Mouse (Mus musculus) midbrain, postnatal 0 days (tissue): ENCODE results near the gene Sfrp2. TPM values are rescaled to one million over a fixed set of nuclear protein-coding genes. Genes with fewer than 3 reads are reported as not detected.

Source experiments
- ATAC-seq: fragments of 200-750 bp; cut with Nextera tagmentation; 2 replicates; pipeline ENCODE4 v1.8.0; 2017; ENCODE audit warnings: moderate number of reproducible peaks, mild to moderate bottlenecking, moderate TSS enrichment, moderate library complexity; ENCODE audit not compliant: low FRiP score
- DNase-seq: peaks from one replicate; pipeline ENCODE4 v3.0.0-alpha.2; 2015; ENCODE audit warnings: low spot score
- H3K27ac ChIP-seq: fragments of 300-500 bp; sonication (generic); 2 replicates; pipeline ENCODE4 v1.5.1; 2014; ENCODE audit warnings: low read depth, mild to moderate bottlenecking, low read length, mixed read lengths
- H3K27me3 ChIP-seq: fragments of 300-500 bp; sonication (generic); 2 replicates; pipeline ENCODE4 v1.6.1; 2014; ENCODE audit warnings: low read length, control low read depth, mixed read lengths; ENCODE audit not compliant: insufficient read depth
- H3K36me3 ChIP-seq: fragments of 300-500 bp; sonication (generic); 2 replicates; pipeline ENCODE4 v1.6.1; 2014; ENCODE audit warnings: low read length, control low read depth, mixed read lengths; ENCODE audit not compliant: insufficient read depth
- H3K4me1 ChIP-seq: fragments of 300-500 bp; sonication (generic); 2 replicates; pipeline ENCODE4 v1.6.1; 2014; ENCODE audit warnings: mild to moderate bottlenecking, control low read depth, antibody characterized with exemption, low read length, mixed read lengths; ENCODE audit not compliant: insufficient read depth
- H3K4me2 ChIP-seq: fragments of 300-500 bp; sonication (generic); 2 replicates; pipeline ENCODE4 v1.6.1; 2014; ENCODE audit warnings: low read depth, mild to moderate bottlenecking, low read length, mixed read lengths; ENCODE audit not compliant: poor library complexity, severe bottlenecking
- H3K4me3 ChIP-seq: fragments of 300-500 bp; sonication (generic); 2 replicates; pipeline ENCODE4 v1.5.1; 2014; ENCODE audit warnings: low read depth, mild to moderate bottlenecking, low read length, moderate library complexity
- H3K9ac ChIP-seq: fragments of 300-500 bp; sonication (generic); replicated peaks from 2 replicates; pipeline ENCODE4 v1.6.1; 2014; ENCODE audit warnings: mild to moderate bottlenecking, low read length, moderate library complexity, mixed read lengths; ENCODE audit not compliant: poor library complexity, severe bottlenecking
- H3K9me3 ChIP-seq: fragments of 300-500 bp; sonication (generic); 2 replicates; pipeline ENCODE4 v1.6.1; 2016; ENCODE audit warnings: low read length, control low read depth
- CTCF ChIP-seq: IDR thresholded peaks from 2 replicates; pipeline ENCODE4 v1.5.1; 2016; ENCODE audit warnings: antibody characterized with exemption, mild to moderate bottlenecking
- WGBS: fragments of 180-500 bp; shearing (Covaris S2); extraction: QIAGEN DNeasy Blood & Tissue Kit; methylation state at CpG from one replicate; pipeline ENCODE4 v1.1.7; 2014; 5-methylcytosine and 5-hydroxymethylcytosine counted together
- polyA plus RNA-seq: library from polyadenylated mRNA; unstranded; fragments of >200 nt; fragmentation: Nextera tagmentation; extraction: Ambion mirVana; gene quantifications from 2 replicates; pipeline ENCODE4 v1.2.1, GENCODE M21; 2015
- total RNA-seq: library from RNA; depleted of rRNA; stranded (reverse); fragments of >200 nt; gene quantifications from 2 replicates; pipeline ENCODE4 v1.2.3, GENCODE M21; 2014

The Sfrp2 gene
- total and polyA plus RNA-seq, 2 experiments from 2014 or later, result 34.1 to 70.0 TPM

GRCm38 (mm10) chr3:83789651-83790451 is 23.7 kb downstream of the Sfrp2 start:
- H3K9me3 ChIP-seq, result no peaks in the 10 kb centered on the region
- no peaks in the 10 kb centered on the region for H3K4me1 ChIP-seq
- H3K36me3 ChIP-seq, result no peaks in the 10 kb centered on the region
- peak overlapping the region; percentile 66 for H3K9ac ChIP-seq
- ATAC-seq (peak; percentile 65), DNase-seq (peak; percentile 51)
- H3K4me2 ChIP-seq, result peak overlapping the region; percentile 94
- peak overlapping the region; percentile 65 for H3K4me3 ChIP-seq
- H3K27ac ChIP-seq, result no peak overlapping the region
- peak; percentile 51 for TF ChIP-seq CTCF
- 2% methylated on average over 40 of the region's 44 CpGs for WGBS
- H3K27me3 ChIP-seq, result no peaks in the 10 kb centered on the region

GRCm38 (mm10) chr3:83791444-83791843 is 25.3 kb downstream of the Sfrp2 start:
- Histone ChIP-seq H3K9ac (no peak overlapping the region), H3K27ac (no peak overlapping the region), H3K27me3 (no peaks in the 10 kb centered on the region), H3K36me3 (no peaks in the 10 kb centered on the region), H3K4me3 (no peak overlapping the region), H3K4me2 (no peak overlapping the region), H3K4me1 (no peaks in the 10 kb centered on the region), H3K9me3 (no peaks in the 10 kb centered on the region)
- DNase-seq, result no peak
- WGBS, result 58% methylated on average over 3 of the region's 3 CpGs
- TF ChIP-seq CTCF, result no peak
- ATAC-seq, result no peak

- Histone ChIP-seq H3K4me2 (no peak overlapping the region), H3K27me3 (no peaks in the 10 kb centered on the region), H3K36me3 (no peaks in the 10 kb centered on the region), H3K4me1 (no peaks in the 10 kb centered on the region), H3K9ac (no peak overlapping the region), H3K9me3 (no peaks in the 10 kb centered on the region), H3K27ac (no peak overlapping the region), H3K4me3 (no peak overlapping the region)
- peak; percentile 25; the same call in 1 of the 2 replicates for TF ChIP-seq CTCF
- ATAC-seq, result no peak
- no peak for DNase-seq
- 73% methylated on average over 6 of the region's 6 CpGs for WGBS
These were observed 31.0 kb downstream of the Sfrp2 start for GRCm38 (mm10) chr3:83797098-83797497.

GRCm38 (mm10) chr3:83797828-83798227 is 31.7 kb downstream of the Sfrp2 start:
- H3K27me3 ChIP-seq, result no peaks in the 10 kb centered on the region
- DNase-seq (peak; percentile 56), ATAC-seq (no peak)
- H3K36me3 ChIP-seq, result no peaks in the 10 kb centered on the region
- no peaks in the 10 kb centered on the region for H3K4me1 ChIP-seq
- 11% methylated on average over 10 of the region's 10 CpGs for WGBS
- no peak overlapping the region for H3K4me2 ChIP-seq
- peak; percentile 69 for TF ChIP-seq CTCF
- no peaks in the 10 kb centered on the region for H3K9me3 ChIP-seq
- H3K27ac ChIP-seq, result no peak overlapping the region
- no peak overlapping the region for H3K9ac ChIP-seq
- no peak overlapping the region for H3K4me3 ChIP-seq

- Histone ChIP-seq H3K4me3 (no peak overlapping the region), H3K27me3 (no peaks in the 10 kb centered on the region), H3K4me1 (no peaks in the 10 kb centered on the region), H3K9ac (no peak overlapping the region), H3K27ac (no peak overlapping the region), H3K4me2 (no peak overlapping the region), H3K36me3 (no peaks in the 10 kb centered on the region), H3K9me3 (no peaks in the 10 kb centered on the region)
- DNase-seq, result no peak
- WGBS, result 91% methylated on average over 7 of the region's 7 CpGs
- no peak for TF ChIP-seq CTCF
- ATAC-seq, result no peak
These were observed 33.4 kb downstream of the Sfrp2 start for GRCm38 (mm10) chr3:83799486-83799885.

- Histone ChIP-seq H3K9me3 (no peaks in the 10 kb centered on the region), H3K4me3 (no peak overlapping the region), H3K9ac (no peak overlapping the region), H3K4me2 (no peak overlapping the region), H3K4me1 (no peaks in the 10 kb centered on the region), H3K27ac (no peak overlapping the region), H3K27me3 (no peaks in the 10 kb centered on the region), H3K36me3 (no peaks in the 10 kb centered on the region)
- TF ChIP-seq CTCF, result peak; percentile 47
- no peak for DNase-seq
- no peak for ATAC-seq
- 92% methylated on average over 4 of the region's 4 CpGs for WGBS
These were observed 35.6 kb downstream of the Sfrp2 start for GRCm38 (mm10) chr3:83801649-83802155.
